Mouse (Mus musculus) forebrain, embryonic 13.5 days (tissue): ENCODE measurements around the gene Edf1. TPM values are rescaled to one million over a fixed set of nuclear protein-coding genes. Genes with fewer than 3 reads are reported as not detected.
A peak's percentile ranks its signal among the peaks of the same experiment; 100 is the strongest.
"Not testable (repeated sequence)": the region's sequence is repeated elsewhere in the genome, so short reads cannot be mapped to it uniquely, and the experiment has no call there.

Experiments used
- ATAC-seq: fragments of 200-750 bp; cut with Nextera tagmentation; 2 replicates; pipeline ENCODE4 v1.8.0; 2017
- H3K27ac ChIP-seq: fragments of 300-500 bp; sonication (generic); 2 replicates; pipeline ENCODE4 v1.5.1; 2015; ENCODE audit warnings: inconsistent platforms, mild to moderate bottlenecking, moderate library complexity
- H3K27me3 ChIP-seq: fragments of 300-500 bp; sonication (generic); 2 replicates; pipeline ENCODE4 v1.6.1; 2015; ENCODE audit warnings: mild to moderate bottlenecking, inconsistent platforms
- H3K36me3 ChIP-seq: fragments of 300-500 bp; sonication (generic); 2 replicates; pipeline ENCODE4 v1.6.1; 2015; ENCODE audit warnings: mild to moderate bottlenecking, inconsistent platforms; ENCODE audit not compliant: poor library complexity, severe bottlenecking
- H3K4me1 ChIP-seq: fragments of 300-500 bp; sonication (generic); 2 replicates; pipeline ENCODE4 v1.6.1; 2015; ENCODE audit warnings: inconsistent platforms
- H3K4me2 ChIP-seq: fragments of 300-500 bp; sonication (generic); 2 replicates; pipeline ENCODE4 v1.6.1; 2015; ENCODE audit warnings: inconsistent platforms, mild to moderate bottlenecking, moderate library complexity
- H3K4me3 ChIP-seq: fragments of 300-500 bp; sonication (generic); 2 replicates; pipeline ENCODE4 v1.5.1; 2015; ENCODE audit warnings: mild to moderate bottlenecking, inconsistent platforms
- H3K9ac ChIP-seq: fragments of 300-500 bp; sonication (generic); 2 replicates; pipeline ENCODE4 v1.6.1; 2015; ENCODE audit warnings: mild to moderate bottlenecking, inconsistent platforms
- H3K9me3 ChIP-seq: fragments of 300-500 bp; sonication (generic); replicated peaks from 2 replicates; pipeline ENCODE4 v1.6.1; 2016; ENCODE audit warnings: inconsistent platforms
- WGBS: fragments of 180-500 bp; shearing (Covaris S2); methylation state at CpG from one replicate; pipeline ENCODE4 v1.1.7; 2015; 5-methylcytosine and 5-hydroxymethylcytosine counted together
- polyA plus RNA-seq: library from polyadenylated mRNA; unstranded; fragments of >200 nt; fragmentation: Nextera tagmentation; extraction: Ambion mirVana; gene quantifications from 2 replicates; pipeline ENCODE4 v1.2.1, GENCODE M21; 2015

Gene Edf1
- polyA plus RNA-seq, 1 experiment from 2014 or later, result 401 TPM

DNA sequence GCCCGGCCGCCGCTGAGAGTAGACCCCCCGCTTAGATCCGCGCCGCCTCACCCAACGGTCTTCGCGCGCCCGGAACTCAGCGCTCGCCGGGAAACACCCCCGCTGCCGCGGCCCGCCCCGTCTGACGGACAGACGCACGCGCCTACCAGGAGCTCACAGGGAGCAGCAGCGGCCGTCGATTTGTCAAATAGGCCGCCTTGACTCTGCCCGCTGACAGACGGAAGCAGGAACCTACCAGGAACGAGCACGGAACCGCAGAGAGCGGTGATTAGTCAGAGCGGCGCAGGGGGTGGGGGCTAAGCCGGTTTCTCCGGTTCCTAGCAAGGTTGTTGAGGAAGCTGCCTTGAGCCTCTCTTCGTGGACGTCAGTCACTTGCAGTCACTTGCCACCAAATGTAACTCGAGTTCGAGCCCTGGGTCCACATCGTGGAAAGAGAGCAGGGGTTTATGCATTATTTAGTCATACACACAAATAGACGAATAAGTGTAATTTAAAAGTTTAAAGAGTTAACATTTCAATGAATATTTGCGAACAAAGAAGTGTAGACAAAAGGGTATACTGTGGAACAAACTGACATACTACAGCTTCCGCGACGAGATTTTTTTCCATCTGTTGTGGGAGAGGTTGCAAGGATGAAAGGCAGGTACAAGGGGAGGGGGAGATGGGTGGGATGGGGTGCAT, 10.7 kb upstream of the Edf1 start, which contains the start of gene Traf2:
Gene Traf2 (minus strand): TSS at position 130 of the 681 bp plus-strand sequence.
- Histone ChIP-seq H3K4me2 (peak within 1 kb of the TSS; percentile 78), H3K4me1 (peaks cover 15% of the 10 kb centered on the region), H3K27me3 (no peaks in the 10 kb centered on the region), H3K36me3 (no peaks in the 10 kb centered on the region), H3K9ac (peak within 1 kb of the TSS; percentile 79), H3K4me3 (peak within 1 kb of the TSS; percentile 69), H3K9me3 (no peaks in the 10 kb centered on the region), H3K27ac (0 out of 2 replicates have a peak within 1 kb of the TSS, but pooled peaks have one; percentile 3)
- peak; percentile 100 for ATAC-seq
- WGBS, result 3% methylated on average over 48 of the region's 48 CpGs

DNA sequence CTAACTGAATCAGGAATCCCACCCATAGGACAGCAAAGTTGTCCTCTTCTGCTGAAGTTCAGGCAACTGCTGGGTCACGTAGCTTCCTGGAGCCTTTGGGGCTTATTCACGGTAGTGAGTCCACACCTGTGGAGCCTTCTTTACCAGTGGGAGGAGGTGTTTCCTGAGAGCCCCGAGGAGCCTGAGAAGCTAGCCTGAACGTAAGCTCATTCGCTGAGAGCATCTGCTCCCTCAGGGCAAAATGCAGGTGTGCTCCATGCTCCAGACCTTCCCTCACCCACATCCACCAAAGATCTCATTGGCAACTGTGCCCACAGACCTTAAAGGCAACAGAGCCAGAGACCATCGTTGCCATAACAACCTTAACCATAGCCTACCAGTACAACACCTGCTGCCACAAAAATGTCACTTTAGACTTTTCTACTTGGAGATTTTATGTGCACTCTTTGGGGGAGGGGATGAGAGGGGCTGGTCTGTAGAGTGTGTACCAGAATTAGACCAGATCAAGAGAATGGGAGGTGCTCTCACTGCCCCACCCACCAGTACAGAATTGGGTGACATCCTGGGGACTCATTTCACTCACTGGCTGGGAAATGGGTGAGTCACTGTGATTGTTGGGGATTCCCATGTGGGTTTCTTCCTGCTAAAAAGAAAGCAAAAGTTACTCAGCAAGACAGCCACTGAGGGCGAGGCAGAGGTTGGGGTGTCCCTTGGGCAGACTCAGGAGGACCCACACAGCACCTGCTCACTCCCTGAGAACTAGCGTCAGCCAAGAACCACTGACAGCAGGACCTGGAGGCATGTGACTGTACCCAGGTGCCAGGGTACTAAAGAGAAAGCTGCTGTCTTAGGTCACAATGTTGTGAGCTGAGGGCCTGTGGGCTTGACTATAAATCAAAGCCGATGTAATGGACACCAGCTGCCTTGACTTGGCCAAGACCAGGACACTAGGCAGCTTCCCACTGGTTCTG, 8.3 kb upstream of the Edf1 start:
- Histone ChIP-seq H3K4me1 (peaks cover 10% of the 10 kb centered on the region), H3K9ac (no peak overlapping the region), H3K4me3 (no peak overlapping the region), H3K9me3 (no peaks in the 10 kb centered on the region), H3K36me3 (no peaks in the 10 kb centered on the region), H3K27me3 (no peaks in the 10 kb centered on the region), H3K4me2 (no peak overlapping the region), H3K27ac (no peak overlapping the region)
- 79% methylated on average over 9 of the region's 9 CpGs for WGBS
- no peak for ATAC-seq

- no peaks in the 10 kb centered on the region for H3K27me3 ChIP-seq
- no peak overlapping the region for H3K4me2 ChIP-seq
- no peaks in the 10 kb centered on the region for H3K9me3 ChIP-seq
- no peaks in the 10 kb centered on the region for H3K36me3 ChIP-seq
- no peak overlapping the region for H3K9ac ChIP-seq
- WGBS, result 33% methylated on average over 5 of the region's 5 CpGs
- H3K4me1 ChIP-seq, result peaks cover 2% of the 10 kb centered on the region
- no peak overlapping the region for H3K4me3 ChIP-seq
- ATAC-seq, result no peak
- H3K27ac ChIP-seq, result no peak overlapping the region
Measured at GRCm38 (mm10) chr2:25551186-25551585, 6.5 kb upstream of the Edf1 start.

DNA sequence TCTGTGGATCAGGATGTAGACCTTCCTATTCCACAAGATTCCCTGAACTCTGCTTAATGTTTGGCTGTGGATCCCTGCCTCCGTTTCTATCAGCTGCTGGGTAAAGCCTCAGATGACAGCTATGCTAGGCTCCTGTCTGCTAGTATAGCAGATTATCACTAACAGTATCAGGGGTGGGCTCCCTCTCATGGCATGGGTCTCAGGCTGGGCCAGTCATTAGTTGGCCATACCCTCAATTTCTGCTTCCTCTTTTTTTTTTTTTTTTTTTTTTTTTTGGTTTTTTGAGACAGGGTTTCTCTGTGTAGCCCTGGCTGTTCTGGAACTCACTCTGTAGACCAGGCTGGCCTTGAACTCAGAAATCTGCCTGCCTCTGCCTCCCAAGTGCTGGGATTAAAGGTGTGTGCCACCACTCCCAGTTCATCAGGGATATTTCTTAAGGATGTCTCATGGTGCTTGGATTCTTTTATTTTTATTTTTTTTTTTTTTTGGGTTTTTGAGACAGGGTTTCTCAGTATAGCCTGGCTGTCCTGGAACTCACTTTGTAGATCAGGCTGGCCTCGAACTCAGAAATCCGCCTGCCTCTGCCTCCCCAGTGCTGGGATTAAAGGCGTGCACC, 4.4 kb upstream of the Edf1 start:
- H3K27me3 ChIP-seq, H3K36me3 ChIP-seq, H3K9me3 ChIP-seq, H3K4me2 ChIP-seq, H3K4me1 ChIP-seq, ATAC-seq, H3K4me3 ChIP-seq, H3K9ac ChIP-seq, H3K27ac ChIP-seq: not testable (repeated sequence)
- WGBS, result 87% methylated on average over 4 of the region's 4 CpGs

- H3K4me3 ChIP-seq, result not testable (repeated sequence)
Measured at GRCm38 (mm10) chr2:25555479-25555878, 2.2 kb upstream of the Edf1 start.

DNA sequence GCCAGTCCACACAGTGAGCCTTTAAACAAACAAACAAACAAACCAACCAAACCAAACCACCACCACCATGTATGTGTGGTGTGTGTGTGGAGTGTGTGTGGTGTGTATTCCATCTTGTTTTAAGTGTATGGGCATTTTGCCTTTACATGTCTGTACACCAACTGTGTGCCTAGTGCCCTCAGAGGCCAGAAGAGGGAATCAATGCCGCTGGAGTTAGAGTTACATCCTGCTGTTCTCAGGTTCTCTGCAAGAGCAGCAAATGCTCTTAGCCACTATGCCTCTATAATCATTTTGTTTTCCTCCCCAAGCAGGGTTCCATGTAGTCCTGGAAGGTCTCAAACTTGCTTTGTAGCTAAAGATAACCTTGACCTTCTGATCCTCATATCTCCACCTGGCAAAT, 1.4 kb upstream of the Edf1 start:
- H3K36me3 ChIP-seq, result peaks cover 13% of the 10 kb centered on the region
- no peak for ATAC-seq
- H3K4me3 ChIP-seq, result no peak overlapping the region
- no peak overlapping the region for H3K9ac ChIP-seq
- H3K27me3 ChIP-seq, result no peaks in the 10 kb centered on the region
- H3K4me2 ChIP-seq, result peak overlapping the region; percentile 99; the same call in 1 of the 2 replicates
- no peak overlapping the region for H3K27ac ChIP-seq
- WGBS, result 63% methylated on average over 1 of the region's 1 CpGs
- no peaks in the 10 kb centered on the region for H3K9me3 ChIP-seq
- H3K4me1 ChIP-seq, result peaks cover 21% of the 10 kb centered on the region

More at GRCm38 (mm10) chr2:25555479-25555878, 2.2 kb upstream of the Edf1 start:
- not testable (repeated sequence) for H3K9ac ChIP-seq, H3K9me3 ChIP-seq, H3K4me2 ChIP-seq, H3K27ac ChIP-seq, ATAC-seq, H3K36me3 ChIP-seq, H3K27me3 ChIP-seq
- WGBS, result 50% methylated on average over 2 of the region's 2 CpGs
- peaks cover 21% of the 10 kb centered on the region for H3K4me1 ChIP-seq

GRCm38 (mm10) chr2:25557964-25558360, 315 bp downstream of the Edf1 start:
- peak overlapping the region; percentile 99 for H3K4me2 ChIP-seq
- peaks cover 21% of the 10 kb centered on the region for H3K4me1 ChIP-seq
- H3K9ac ChIP-seq, result peak overlapping the region; percentile 97
- H3K27me3 ChIP-seq, result no peaks in the 10 kb centered on the region
- H3K4me3 ChIP-seq, result peak overlapping the region; percentile 98
- peak overlapping the region; percentile 66 for H3K27ac ChIP-seq
- H3K36me3 ChIP-seq, result peaks cover 30% of the 10 kb centered on the region
- WGBS, result 0% methylated on average over 24 of the region's 24 CpGs
- no peaks in the 10 kb centered on the region for H3K9me3 ChIP-seq
- ATAC-seq, result no peak; the same call in 1 of the 2 replicates

GRCm38 (mm10) chr2:25558774-25559173, 1.1 kb downstream of the Edf1 start:
- 66% methylated on average over 6 of the region's 6 CpGs for WGBS

DNA sequence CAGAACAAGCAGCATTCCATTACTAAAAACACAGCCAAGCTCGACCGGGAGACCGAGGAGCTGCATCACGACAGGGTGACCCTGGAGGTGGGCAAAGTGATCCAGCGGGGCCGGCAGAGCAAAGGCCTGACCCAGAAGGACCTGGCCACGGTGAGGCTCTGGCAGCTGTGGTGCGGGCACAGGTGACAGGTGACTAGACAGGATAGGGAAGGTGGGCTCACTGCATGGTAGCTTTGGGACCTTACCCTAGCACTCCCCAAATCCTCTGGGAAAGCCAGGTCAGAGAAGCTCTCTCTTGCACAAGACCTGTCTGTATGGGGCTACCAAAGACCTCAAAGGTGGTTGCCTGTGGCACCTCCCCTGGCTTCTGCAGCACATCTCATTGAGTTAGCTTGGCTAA, 2.9 kb downstream of the Edf1 start:
- peaks cover 56% of the 10 kb centered on the region for H3K36me3 ChIP-seq
- ATAC-seq, result no peak
- WGBS, result 92% methylated on average over 8 of the region's 8 CpGs

More at GRCm38 (mm10) chr2:25558774-25559173, 1.1 kb downstream of the Edf1 start:
- Histone ChIP-seq H3K27me3 (no peaks in the 10 kb centered on the region), H3K4me2 (peak overlapping the region; percentile 99), H3K4me1 (peaks cover 21% of the 10 kb centered on the region), H3K4me3 (peak overlapping the region; percentile 98), H3K27ac (no peak overlapping the region), H3K9me3 (no peaks in the 10 kb centered on the region), H3K9ac (peak overlapping the region; percentile 97), H3K36me3 (peaks cover 38% of the 10 kb centered on the region)
- ATAC-seq, result no peak

GRCm38 (mm10) chr2:25561946-25562345, 4.3 kb downstream of the Edf1 start:
- Histone ChIP-seq H3K27me3 (no peaks in the 10 kb centered on the region), H3K9me3 (no peaks in the 10 kb centered on the region), H3K4me3 (no peak overlapping the region), H3K36me3 (peaks cover 70% of the 10 kb centered on the region), H3K27ac (no peak overlapping the region), H3K4me1 (peaks cover 16% of the 10 kb centered on the region), H3K4me2 (no peak overlapping the region), H3K9ac (no peak overlapping the region)
- no peak for ATAC-seq
- 90% methylated on average over 9 of the region's 9 CpGs for WGBS

More for the DNA sequence above, 2.9 kb downstream of the Edf1 start:
- peaks cover 21% of the 10 kb centered on the region for H3K4me1 ChIP-seq
- no peaks in the 10 kb centered on the region for H3K27me3 ChIP-seq
- no peaks in the 10 kb centered on the region for H3K9me3 ChIP-seq
- H3K27ac ChIP-seq, result no peak overlapping the region
- no peak overlapping the region for H3K4me2 ChIP-seq
- no peak overlapping the region for H3K9ac ChIP-seq
- H3K4me3 ChIP-seq, result no peak overlapping the region

DNA sequence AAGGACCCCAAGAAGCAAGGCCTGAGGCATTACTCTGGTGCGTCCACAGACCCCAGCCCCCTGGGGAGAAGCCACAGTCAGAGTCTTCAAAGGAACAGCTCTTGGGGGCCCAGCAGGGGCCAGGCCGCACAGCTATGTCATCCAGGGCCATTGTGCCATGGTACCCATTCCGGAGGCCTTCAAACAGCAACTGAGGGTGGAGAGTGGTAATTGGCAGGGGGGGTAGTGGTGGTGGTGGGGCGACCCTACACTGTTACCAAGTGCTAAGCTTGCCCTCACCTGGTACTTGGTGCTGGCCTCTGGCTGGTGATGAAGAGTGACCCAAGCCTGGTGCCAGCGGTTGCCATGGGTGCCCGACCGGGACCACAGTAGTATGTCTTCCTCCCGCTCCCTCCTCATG, 8.1 kb downstream of the Edf1 start:
- Histone ChIP-seq H3K9me3 (no peaks in the 10 kb centered on the region), H3K9ac (no peak overlapping the region), H3K27ac (no peak overlapping the region), H3K4me1 (no peaks in the 10 kb centered on the region), H3K27me3 (no peaks in the 10 kb centered on the region), H3K4me3 (no peak overlapping the region), H3K4me2 (no peak overlapping the region), H3K36me3 (peaks cover 98% of the 10 kb centered on the region)
- WGBS, result 83% methylated on average over 8 of the region's 8 CpGs
- ATAC-seq, result peak; percentile 22; the same call in 1 of the 2 replicates

- no peaks in the 10 kb centered on the region for H3K4me1 ChIP-seq
- no peak overlapping the region for H3K4me3 ChIP-seq
- no peak overlapping the region for H3K9ac ChIP-seq
- no peak overlapping the region for H3K4me2 ChIP-seq
- H3K27me3 ChIP-seq, result no peaks in the 10 kb centered on the region
- no peak overlapping the region for H3K27ac ChIP-seq
- WGBS, result 88% methylated on average over 6 of the region's 6 CpGs
- no peak for ATAC-seq
- peaks cover 98% of the 10 kb centered on the region for H3K36me3 ChIP-seq
- no peaks in the 10 kb centered on the region for H3K9me3 ChIP-seq
Measured at GRCm38 (mm10) chr2:25566558-25566957, 8.9 kb downstream of the Edf1 start.
